Mouse (Mus musculus) c-Kit-positive CD71-negative TER-119-negative erythroid progenitor cells, embryonic 14.5 days (primary cell): ENCODE measurements around the gene Dazap1.

Experiments
- DNase-seq: peaks from one replicate; pipeline ENCODE4 v3.0.0-alpha.2; 2013; ENCODE audit warnings: low read depth

Dazap1 gene

DNA sequence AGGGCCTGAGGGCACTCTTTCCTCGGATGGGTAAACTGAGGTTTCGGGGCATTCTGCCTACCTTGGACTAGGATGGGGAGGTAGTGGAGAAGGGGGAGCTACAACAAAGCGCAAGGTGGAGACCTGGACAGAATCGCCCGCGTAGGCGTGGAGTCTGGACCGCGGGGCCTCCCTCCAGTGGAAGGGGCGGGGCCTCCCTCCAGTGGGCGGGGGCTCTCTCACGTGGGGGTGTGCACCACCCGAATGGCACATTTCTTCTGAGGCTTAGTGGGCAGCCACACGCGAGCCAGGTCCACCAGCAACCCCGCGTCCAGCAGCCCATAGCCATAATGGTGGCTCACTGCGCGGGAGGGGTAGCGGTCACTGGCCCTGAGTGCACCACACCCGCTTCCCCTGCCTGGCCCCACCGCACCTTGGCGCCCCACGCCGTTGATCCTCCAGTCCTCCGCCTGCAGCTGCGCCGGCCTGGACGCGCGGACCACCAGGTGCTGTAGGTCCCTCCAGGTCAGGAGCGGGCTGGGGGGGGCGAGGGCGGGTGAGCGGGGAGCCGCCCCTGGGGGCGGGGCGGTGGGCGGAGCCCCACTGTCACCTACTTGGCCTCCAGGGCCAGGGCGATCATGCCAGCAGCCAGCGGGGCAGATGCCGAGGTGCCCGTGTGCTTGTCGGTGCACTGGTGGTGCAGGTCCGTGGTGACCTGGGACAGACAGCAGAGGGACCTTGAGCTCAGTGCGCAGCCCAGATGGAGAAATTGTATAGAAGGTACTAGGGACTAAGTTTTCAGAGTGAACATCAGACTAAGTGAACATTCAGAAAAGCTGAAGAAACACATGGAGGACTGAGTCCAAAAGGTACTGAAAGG is 62.2 kb downstream of the Dazap1 start:
- no peak for DNase-seq

DNA sequence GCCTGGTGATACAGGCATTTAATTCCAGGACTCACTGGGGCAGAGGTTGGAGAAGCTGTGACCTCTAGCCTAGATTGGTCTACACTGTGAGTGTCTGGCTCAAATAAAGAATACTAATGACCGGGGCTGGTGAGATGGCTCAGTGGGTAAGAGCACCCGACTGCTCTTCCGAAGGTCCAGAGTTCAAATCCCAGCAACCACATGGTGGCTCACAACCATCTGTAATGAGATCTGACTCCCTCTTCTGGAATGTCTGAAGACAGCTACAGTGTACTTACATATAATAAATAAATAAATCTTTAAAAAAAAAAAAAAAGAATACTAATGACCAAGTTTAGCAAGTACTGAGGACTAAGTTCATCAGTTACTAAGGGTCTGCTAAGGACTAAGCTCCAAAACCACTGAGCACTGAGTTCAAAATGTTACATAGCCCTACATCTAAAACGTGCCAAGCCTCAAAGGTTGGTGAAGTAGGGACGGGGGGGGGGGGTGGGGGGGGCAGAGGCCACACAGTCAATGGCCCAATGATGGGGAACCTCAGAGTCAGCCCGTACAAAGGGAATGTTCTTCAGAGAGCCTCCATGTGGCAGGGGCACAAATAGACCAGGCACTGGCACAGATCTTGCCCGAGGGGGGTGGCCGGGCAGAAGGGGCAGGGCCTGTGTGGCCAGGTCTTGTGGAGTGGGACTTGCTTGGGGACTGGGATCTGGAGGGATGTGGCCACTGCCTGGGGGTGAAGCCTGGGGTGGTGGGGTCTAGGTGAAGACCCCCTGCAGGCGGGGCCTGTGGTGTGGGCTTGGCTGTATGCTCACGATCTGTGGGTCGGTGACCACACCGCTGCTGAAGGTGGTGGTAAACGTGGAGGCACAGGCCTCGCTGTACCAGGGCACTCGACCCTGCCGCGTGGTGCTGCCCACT is 63.1 kb downstream of the Dazap1 start:
- DNase-seq: no peak

GRCm38 (mm10) chr10:80325045-80325444 is 63.8 kb downstream of the Dazap1 start:
- no peak for DNase-seq

DNA sequence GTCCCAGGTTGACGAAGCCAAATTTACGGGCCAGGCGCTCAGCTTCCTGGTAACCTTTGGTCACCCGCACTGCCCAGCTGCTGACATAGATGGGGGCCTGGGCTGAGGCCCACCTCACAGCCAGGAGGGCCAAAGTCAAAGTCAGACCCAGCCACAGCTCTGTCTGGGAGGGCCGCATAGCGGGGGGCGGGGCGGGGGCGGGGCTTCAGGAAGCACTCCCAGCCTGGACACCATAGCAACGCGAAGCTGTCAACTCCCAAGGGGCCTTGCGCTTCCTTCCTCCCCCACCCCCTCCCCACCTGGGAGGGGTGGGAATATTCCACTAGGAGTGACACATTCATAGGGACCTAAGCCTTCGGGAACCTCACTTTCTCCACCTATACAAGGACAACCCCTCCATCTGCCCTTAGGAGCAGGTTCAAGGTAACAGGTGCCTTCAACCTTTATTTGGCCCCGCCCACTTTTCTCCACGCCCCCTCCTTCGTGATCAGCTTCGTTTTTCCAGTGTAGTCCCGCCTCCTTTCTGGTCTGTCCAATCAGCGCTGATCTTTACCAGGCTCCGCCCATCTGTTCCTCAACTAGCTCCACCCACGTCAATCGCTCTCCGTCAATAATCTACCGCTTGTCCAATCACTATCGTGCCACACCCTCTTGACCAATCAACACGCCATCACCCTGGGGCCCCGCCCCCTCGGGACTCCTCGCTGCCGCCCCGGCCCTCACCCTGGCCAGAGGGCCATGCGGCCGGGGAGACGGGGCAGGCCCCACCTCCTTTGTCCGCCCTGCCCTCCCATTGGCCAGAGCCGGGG is 68.2 kb downstream of the Dazap1 start, which contains the start of the genes Pcsk4 and Reep6:
Gene Pcsk4 (minus strand): TSS at position 226 of the 809 bp plus-strand sequence.
Gene Reep6 (plus strand): TSS at position 681 of the 809 bp plus-strand sequence.
- DNase-seq: peak; percentile 95

GRCm38 (mm10) chr10:80330084-80330483 is 68.8 kb downstream of the Dazap1 start:
- no peak for DNase-seq

GRCm38 (mm10) chr10:80330888-80331287 is 69.6 kb downstream of the Dazap1 start:
- no peak for DNase-seq

- DNase-seq: no peak
Observed at GRCm38 (mm10) chr10:80331636-80332524, 70.6 kb downstream of the Dazap1 start.

DNA sequence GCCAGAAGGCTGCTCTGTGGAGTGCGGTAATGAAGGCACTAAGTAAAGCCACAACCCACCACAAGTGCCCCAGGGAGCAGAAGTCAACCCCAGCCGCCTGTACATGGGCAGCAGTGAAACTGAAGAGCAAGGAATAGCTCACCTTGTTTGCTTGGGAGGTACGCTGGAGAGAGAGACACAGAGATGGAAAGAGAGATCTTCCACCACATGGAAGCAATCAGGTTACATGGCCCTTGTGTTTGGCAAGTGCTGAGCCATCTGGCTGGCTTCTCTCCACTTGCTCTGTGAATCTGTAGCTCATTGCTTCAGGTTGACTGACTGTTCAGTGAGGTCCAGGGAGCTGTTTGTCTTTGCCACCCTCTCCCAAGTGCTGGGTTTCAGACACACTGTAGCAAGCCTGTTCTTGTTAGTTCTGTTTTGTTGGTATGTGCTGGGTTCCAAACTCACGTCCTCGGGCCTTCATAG is 71.3 kb downstream of the Dazap1 start:
- DNase-seq: no peak

DNA sequence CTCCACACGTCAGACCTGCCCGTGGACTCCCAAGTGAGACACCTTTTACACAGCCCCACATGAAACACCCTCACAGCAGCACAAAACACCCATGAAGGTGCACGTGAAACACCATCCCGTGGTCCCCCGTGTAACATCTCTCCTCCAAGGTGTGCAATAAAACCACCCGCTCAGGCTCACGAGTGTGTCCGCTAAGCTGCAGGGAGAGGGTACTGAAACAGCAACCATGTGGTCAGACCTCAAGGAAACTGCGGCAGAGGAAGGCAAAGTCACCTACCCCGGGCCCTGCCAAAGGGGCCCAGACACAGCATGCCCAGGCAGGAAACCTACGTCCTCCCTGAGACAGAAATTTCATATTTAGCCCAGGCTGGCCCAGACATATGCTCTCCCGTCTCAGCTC is 75.0 kb downstream of the Dazap1 start:
- DNase-seq: no peak
